Mouse (Mus musculus) kidney, postnatal 0 days (tissue): Measurements from ENCODE around the gene Tjp2. TPM values are rescaled to one million over a fixed set of nuclear protein-coding genes. Genes with fewer than 3 reads are reported as not detected.

ENCODE experiments used
- ATAC-seq: fragments of 200-750 bp; cut with Nextera tagmentation; replicated peaks from 2 replicates; pipeline ENCODE4 v1.8.0; 2017; ENCODE audit warnings: low read depth, moderate number of reproducible peaks, moderate TSS enrichment, moderate library complexity; ENCODE audit not compliant: low FRiP score
- DNase-seq: peaks from one replicate; pipeline ENCODE4 v3.0.0-alpha.2; 2016; ENCODE audit warnings: low spot score
- H3K27ac ChIP-seq: fragments of 300-500 bp; sonication (generic); 2 replicates; pipeline ENCODE4 v1.5.1; 2014; ENCODE audit warnings: mild to moderate bottlenecking
- H3K27me3 ChIP-seq: fragments of 300-500 bp; sonication (generic); 2 replicates; pipeline ENCODE4 v1.6.1; 2014; ENCODE audit warnings: low read length, mixed read lengths; ENCODE audit not compliant: insufficient read depth
- H3K36me3 ChIP-seq: fragments of 300-500 bp; sonication (generic); 2 replicates; pipeline ENCODE4 v1.6.1; 2014; ENCODE audit warnings: low read length, mixed read lengths; ENCODE audit not compliant: insufficient read depth
- H3K4me1 ChIP-seq: fragments of 300-500 bp; sonication (generic); replicated peaks from 2 replicates; pipeline ENCODE4 v1.6.1; 2014; ENCODE audit warnings: antibody characterized with exemption, low read length, mixed read lengths; ENCODE audit not compliant: insufficient read depth
- H3K4me2 ChIP-seq: fragments of 300-500 bp; sonication (generic); 2 replicates; pipeline ENCODE4 v1.6.1; 2014; ENCODE audit warnings: mild to moderate bottlenecking, low read length, moderate library complexity, mixed read lengths
- H3K4me3 ChIP-seq: fragments of 300-500 bp; sonication (generic); replicated peaks from 2 replicates; pipeline ENCODE4 v1.5.1; 2014; ENCODE audit warnings: low read depth, low read length
- H3K9ac ChIP-seq: fragments of 300-500 bp; sonication (generic); 2 replicates; pipeline ENCODE4 v1.6.1; 2014; ENCODE audit warnings: low read depth, low read length
- H3K9me3 ChIP-seq: fragments of 300-500 bp; sonication (generic); replicated peaks from 2 replicates; pipeline ENCODE4 v1.6.1; 2016; ENCODE audit warnings: low read length, inconsistent platforms, mixed read lengths
- CTCF ChIP-seq: IDR thresholded peaks from 2 replicates; pipeline ENCODE4 v1.5.1; 2016; ENCODE audit warnings: antibody characterized with exemption, low read depth, mild to moderate bottlenecking, moderate library complexity
- whole genome bisulfite sequencing: fragments of 180-500 bp; shearing (Covaris S2); extraction: QIAGEN DNeasy Blood & Tissue Kit; methylation state at CpG from one replicate; pipeline ENCODE4 v1.1.7; 2014; 5-methylcytosine and 5-hydroxymethylcytosine counted together
- polyA plus RNA-seq: library from polyadenylated mRNA; unstranded; fragments of >200 nt; fragmentation: Nextera tagmentation; extraction: Ambion mirVana; gene quantifications from 2 replicates; pipeline ENCODE4 v1.2.1, GENCODE M21; 2015

Tjp2 gene
- polyA plus RNA-seq, 1 experiment from 2014 or later, result 24.9 TPM

DNA sequence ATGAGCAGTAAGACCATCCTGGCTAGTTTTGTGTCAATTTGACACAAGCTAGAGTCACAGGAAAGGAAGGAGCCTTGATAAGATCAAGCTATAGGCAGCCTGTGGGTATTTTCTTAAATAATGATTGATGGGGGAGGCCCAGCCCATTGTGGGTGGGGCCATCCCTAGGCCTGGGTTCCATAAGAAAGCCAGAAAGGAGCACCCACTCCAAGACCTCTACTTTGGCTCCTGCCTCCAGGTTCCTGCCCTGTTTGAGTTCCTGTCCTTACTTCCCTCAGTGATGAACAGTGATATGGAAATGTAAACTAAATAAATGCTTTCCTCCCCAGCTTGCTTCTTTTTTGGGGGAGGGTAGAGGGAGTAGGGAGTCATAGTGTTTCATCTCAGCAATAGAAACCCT is 7.0 kb downstream of the Tjp2 start:
- H3K9ac ChIP-seq, result no peak overlapping the region
- no peak overlapping the region for H3K27ac ChIP-seq
- no peak for DNase-seq
- no peak for TF ChIP-seq CTCF
- no peak overlapping the region for H3K4me3 ChIP-seq
- no peaks in the 10 kb centered on the region for H3K36me3 ChIP-seq
- H3K9me3 ChIP-seq, result no peaks in the 10 kb centered on the region
- ATAC-seq, result no peak
- H3K4me1 ChIP-seq, result peaks cover 4% of the 10 kb centered on the region; the same call in 1 of the 2 replicates
- no peak overlapping the region for H3K4me2 ChIP-seq
- no peaks in the 10 kb centered on the region for H3K27me3 ChIP-seq

DNA sequence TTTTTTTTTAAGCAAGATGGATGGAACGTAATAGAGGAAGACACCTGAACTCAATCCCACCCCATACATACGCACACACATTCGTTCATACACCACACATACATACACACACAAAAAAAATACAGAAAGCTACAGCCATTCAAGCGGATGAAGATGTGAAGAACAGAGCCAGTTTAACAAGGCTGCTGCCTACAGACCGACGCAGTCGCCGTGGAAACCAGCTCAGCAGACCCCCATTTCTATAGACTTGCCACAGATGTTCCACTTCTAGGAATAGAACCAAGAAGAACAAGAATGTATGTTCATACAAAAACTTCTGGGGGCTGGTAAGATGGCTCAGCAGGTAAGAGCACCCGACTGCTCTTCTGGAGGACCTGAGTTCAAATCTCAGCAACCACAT is 8.1 kb downstream of the Tjp2 start:
- no peak for TF ChIP-seq CTCF
- Histone ChIP-seq H3K9me3 (no peaks in the 10 kb centered on the region), H3K9ac (no peak overlapping the region), H3K4me3 (no peak overlapping the region), H3K27ac (no peak overlapping the region), H3K27me3 (no peaks in the 10 kb centered on the region), H3K4me1 (peaks cover 4% of the 10 kb centered on the region; the same call in 1 of the 2 replicates), H3K36me3 (no peaks in the 10 kb centered on the region), H3K4me2 (no peak overlapping the region)
- ATAC-seq (no peak), DNase-seq (no peak)
- 88% methylated on average over 9 of the region's 9 CpGs for WGBS

DNA sequence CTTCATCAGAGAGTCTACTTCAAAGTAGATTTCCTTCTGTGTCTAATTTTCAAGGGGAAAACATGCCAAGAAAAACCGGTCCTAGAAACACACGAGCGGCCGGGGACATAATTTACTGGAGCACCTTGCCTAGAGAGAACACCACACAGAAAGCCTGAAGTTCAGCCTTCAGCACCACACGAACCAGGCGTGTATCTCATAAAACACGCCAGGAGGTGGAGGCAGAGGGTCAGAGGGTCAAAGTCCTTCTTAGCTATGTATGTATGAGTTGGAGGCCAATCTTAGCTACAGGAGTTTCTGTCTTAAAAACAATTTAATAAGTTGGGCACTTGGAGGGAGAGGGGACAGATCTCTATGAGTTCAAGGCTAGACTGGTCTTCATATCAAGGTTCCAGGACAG is 9.9 kb downstream of the Tjp2 start:
- H3K4me2 ChIP-seq, result no peak overlapping the region
- H3K36me3 ChIP-seq, result no peaks in the 10 kb centered on the region
- H3K4me3 ChIP-seq, result no peak overlapping the region
- no peaks in the 10 kb centered on the region for H3K27me3 ChIP-seq
- no peak overlapping the region for H3K27ac ChIP-seq
- WGBS, result 52% methylated on average over 7 of the region's 7 CpGs
- no peaks in the 10 kb centered on the region for H3K9me3 ChIP-seq
- no peak for ATAC-seq
- H3K4me1 ChIP-seq, result 0 out of 2 replicates have a peak, but pooled peaks cover 4% of the 10 kb centered on the region
- no peak overlapping the region for H3K9ac ChIP-seq
- TF ChIP-seq CTCF, result 0 out of 2 replicates have a peak, but pooled peaks have one; percentile 26
- DNase-seq, result peak; percentile 33

DNA sequence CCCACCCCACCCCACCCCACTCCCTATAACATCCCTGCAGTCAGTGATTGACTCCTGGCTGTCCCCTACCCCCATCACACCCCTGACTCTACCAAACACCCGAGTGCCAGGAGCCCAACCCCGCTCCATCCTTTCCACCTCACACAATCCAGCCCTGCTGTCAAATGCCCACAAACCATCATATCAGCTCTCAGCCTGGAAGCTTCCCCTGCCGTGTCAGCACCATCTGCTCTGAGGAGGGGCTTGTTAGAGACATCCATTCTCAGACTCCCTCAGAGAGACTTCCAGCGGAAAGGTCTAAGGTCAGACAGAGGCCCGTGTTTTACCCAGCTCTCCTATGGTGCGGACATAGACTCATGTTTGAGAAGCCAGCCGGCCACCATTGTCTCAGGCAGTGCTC is 11.5 kb downstream of the Tjp2 start:
- peak; percentile 24 for DNase-seq
- no peak overlapping the region for H3K9ac ChIP-seq
- no peak for TF ChIP-seq CTCF
- no peaks in the 10 kb centered on the region for H3K4me1 ChIP-seq
- ATAC-seq, result no peak; the same call in 1 of the 2 replicates
- 39% methylated on average over 7 of the region's 7 CpGs for WGBS
- no peaks in the 10 kb centered on the region for H3K9me3 ChIP-seq
- no peak overlapping the region for H3K4me3 ChIP-seq
- H3K4me2 ChIP-seq, result no peak overlapping the region
- H3K27me3 ChIP-seq, result no peaks in the 10 kb centered on the region
- no peaks in the 10 kb centered on the region for H3K36me3 ChIP-seq
- H3K27ac ChIP-seq, result no peak overlapping the region

DNA sequence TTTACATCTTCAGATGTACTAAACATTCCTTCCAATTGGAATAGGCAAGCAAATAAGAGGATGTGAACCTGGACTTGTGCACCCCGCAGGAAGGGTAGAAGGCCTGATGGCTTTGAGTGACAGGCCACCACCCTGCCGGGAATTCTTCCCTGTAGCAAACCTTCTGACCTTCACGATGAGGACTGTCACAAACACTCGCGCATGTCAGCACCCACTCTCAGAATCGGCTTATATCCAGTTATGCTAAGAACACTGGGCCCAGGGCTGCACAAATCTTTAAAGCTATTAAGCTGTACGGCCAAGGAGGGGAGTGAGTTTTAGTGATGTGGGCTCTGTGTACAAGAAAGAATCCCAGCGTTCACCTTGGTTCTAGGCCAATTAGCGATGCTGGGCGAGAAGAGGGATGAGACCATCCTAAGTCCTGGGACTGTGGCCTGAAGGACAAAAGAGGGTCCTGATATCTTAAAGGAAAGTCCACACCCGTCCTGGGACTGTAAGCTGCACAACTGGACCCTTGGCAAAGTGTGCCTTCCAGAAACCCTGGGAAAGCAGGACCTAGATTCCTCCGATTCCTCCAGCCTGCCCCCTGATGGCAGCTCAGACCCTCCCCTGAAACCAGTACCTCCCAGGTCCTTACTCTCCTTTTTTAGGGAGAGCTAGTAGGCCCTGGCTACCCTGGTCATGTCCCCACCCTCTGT is 12.1 kb downstream of the Tjp2 start:
- 78% methylated on average over 12 of the region's 12 CpGs for WGBS
- ATAC-seq, result no peak
- no peaks in the 10 kb centered on the region for H3K27me3 ChIP-seq
- no peak overlapping the region for H3K4me3 ChIP-seq
- H3K36me3 ChIP-seq, result no peaks in the 10 kb centered on the region
- no peak overlapping the region for H3K9ac ChIP-seq
- H3K4me2 ChIP-seq, result no peak overlapping the region
- H3K9me3 ChIP-seq, result no peaks in the 10 kb centered on the region
- DNase-seq, result no peak
- H3K27ac ChIP-seq, result 0 out of 2 replicates have a peak overlapping the region, but pooled peaks have one; percentile 13
- no peaks in the 10 kb centered on the region for H3K4me1 ChIP-seq
- TF ChIP-seq CTCF, result no peak

DNA sequence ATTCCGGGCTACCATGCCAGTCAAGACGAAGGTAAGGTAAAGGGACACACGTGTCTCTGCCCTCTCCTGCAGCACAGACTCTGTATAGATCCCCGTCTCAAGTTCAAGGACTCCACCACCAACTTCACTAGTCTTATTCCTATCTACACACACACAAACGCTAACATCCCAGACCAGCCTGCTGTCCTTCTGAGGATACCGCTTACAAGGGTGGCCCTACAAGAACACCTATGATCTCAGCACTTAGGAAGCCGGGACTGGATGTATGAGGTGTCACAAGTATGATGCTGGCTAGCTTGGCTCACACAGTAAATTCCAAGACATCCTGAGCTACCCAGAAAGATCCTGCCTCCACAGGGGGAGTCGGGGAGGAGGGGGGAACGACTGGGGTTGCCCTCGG is 13.7 kb downstream of the Tjp2 start:
- no peak overlapping the region for H3K9ac ChIP-seq
- H3K27me3 ChIP-seq, result no peaks in the 10 kb centered on the region
- ATAC-seq (no peak), DNase-seq (no peak)
- no peak overlapping the region for H3K4me3 ChIP-seq
- TF ChIP-seq CTCF, result no peak
- no peak overlapping the region for H3K4me2 ChIP-seq
- H3K9me3 ChIP-seq, result no peaks in the 10 kb centered on the region
- no peaks in the 10 kb centered on the region for H3K36me3 ChIP-seq
- no peaks in the 10 kb centered on the region for H3K4me1 ChIP-seq
- H3K27ac ChIP-seq, result no peak overlapping the region
- 58% methylated on average over 10 of the region's 10 CpGs for WGBS

DNA sequence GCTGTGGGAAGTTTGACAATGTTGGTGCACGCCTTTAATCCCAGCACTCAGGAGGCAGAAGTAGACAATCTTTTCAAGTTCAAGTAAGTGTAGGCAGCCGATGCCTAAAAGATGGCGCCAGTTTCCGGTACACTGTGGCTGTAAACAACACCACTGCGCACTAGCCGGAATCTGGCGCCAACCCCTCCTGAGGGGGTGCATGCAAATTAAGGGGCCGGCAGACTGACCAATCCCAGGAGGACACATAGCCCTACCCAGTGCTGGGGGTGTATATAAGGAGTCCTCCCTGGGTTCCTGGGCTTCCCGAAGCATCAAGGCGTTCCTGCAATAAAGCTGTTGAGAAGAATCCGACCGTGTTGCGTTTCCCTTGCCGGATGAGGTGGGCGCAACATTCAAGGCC is 15.3 kb downstream of the Tjp2 start:
- ATAC-seq, result no peak
- no peaks in the 10 kb centered on the region for H3K36me3 ChIP-seq

More for the DNA sequence above, 15.3 kb downstream of the Tjp2 start:
- H3K9ac ChIP-seq, result no peak overlapping the region
- no peak for TF ChIP-seq CTCF
- no peak overlapping the region for H3K4me2 ChIP-seq
- WGBS, result 96% methylated on average over 15 of the region's 15 CpGs
- no peak overlapping the region for H3K4me3 ChIP-seq
- H3K9me3 ChIP-seq, result no peaks in the 10 kb centered on the region
- DNase-seq, result no peak
- no peak overlapping the region for H3K27ac ChIP-seq
- H3K4me1 ChIP-seq, result no peaks in the 10 kb centered on the region
- no peaks in the 10 kb centered on the region for H3K27me3 ChIP-seq
